Mouse (Mus musculus) bone marrow macrophage, adult 2 months (primary cell): Measurements from ENCODE around the gene Lrrc8b.

Experiments used
- CTCF ChIP-seq: IDR thresholded peaks from 2 replicates; pipeline ENCODE4 v1.5.1; 2012; ENCODE audit warnings: low read depth, mild to moderate bottlenecking, low read length, moderate library complexity
- POLR2A ChIP-seq: IDR thresholded peaks from 2 replicates; pipeline ENCODE4 v1.6.1; 2012; ENCODE audit warnings: mild to moderate bottlenecking, low read depth, low read length, borderline replicate concordance

- TF ChIP-seq CTCF = no peak
- no peak for TF ChIP-seq POLR2A
Observed at GRCm38 (mm10) chr5:105479673-105480072, 64.1 kb downstream of the Lrrc8b start.
